Mouse (Mus musculus) erythroblast, embryonic 14.5 days (primary cell): Measurements from ENCODE around the gene Mrps27.

ENCODE experiments used
- GATA1 ChIP-seq: IDR thresholded peaks from 2 replicates; pipeline ENCODE4 v1.6.1; 2012; ENCODE audit warnings: low read length, inconsistent platforms, mixed read lengths
- TAL1 ChIP-seq: IDR thresholded peaks from 3 replicates; pipeline ENCODE4 v1.6.1; 2012; ENCODE audit warnings: low read length, inconsistent platforms, mixed read lengths

DNA sequence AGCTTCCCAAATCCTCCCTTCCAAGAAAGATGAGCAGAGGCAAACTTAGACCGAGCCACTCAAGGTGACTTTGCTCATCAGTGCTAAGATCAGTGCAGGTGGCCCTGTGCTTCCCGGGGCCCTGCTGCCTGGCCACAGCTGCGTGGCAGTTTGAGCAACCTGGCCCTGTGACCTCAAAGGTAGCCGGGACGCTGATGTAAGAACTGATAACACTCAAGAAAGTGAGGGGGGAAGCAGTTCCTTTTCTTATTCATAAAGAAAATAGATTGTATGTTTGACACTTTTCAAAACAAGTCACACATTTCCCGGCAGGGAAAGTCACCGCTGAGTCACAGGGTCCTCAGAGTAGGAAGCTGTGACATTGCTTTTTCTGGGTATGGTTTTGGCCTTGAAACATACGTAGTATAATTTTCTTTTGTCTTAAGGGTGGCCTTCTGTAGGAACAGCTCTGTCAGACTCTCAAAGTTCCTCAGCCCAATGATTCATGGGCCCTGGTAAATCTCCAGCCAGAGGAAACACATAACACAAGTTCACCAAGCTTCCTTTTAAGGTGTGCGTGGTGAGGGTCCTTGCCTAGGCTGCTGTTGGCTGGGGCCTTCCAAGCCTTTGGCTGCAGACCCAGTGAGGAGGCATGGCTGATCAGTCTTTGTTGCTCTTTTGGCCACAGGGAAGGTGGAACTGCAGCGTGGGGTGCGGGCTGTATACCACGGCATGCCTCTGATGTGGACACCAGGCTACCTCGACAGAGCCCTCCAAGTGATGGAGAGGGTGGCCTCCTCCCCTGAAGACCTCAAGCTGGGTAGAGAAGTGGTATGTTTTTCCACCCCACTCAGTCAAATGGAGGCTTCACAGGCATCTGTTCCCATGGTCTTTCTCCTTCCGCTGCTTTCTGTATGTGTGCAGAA lies 66.3 kb downstream of the Mrps27 start:
- no peak for TF ChIP-seq GATA1
- TF ChIP-seq TAL1, result no peak
